Mouse (Mus musculus) hindbrain, embryonic 10.5 days (tissue): ENCODE measurements around the gene Mpv17l2. TPM values are rescaled to one million over a fixed set of nuclear protein-coding genes. Genes with fewer than 3 reads are reported as not detected.

Experiments used
- DNase-seq: peaks from one replicate; pipeline ENCODE4 v3.0.0-alpha.2; 2017; ENCODE audit warnings: low spot score
- H3K27ac ChIP-seq: fragments of 300-500 bp; sonication (generic); 2 replicates; pipeline ENCODE4 v1.5.1; 2016; ENCODE audit warnings: mild to moderate bottlenecking, moderate library complexity
- H3K27me3 ChIP-seq: fragments of 300-500 bp; sonication (generic); 2 replicates; pipeline ENCODE4 v1.6.1; 2016; ENCODE audit warnings: mild to moderate bottlenecking; ENCODE audit not compliant: poor library complexity, insufficient read depth, severe bottlenecking
- H3K36me3 ChIP-seq: fragments of 300-500 bp; sonication (generic); 2 replicates; pipeline ENCODE4 v1.6.1; 2016; ENCODE audit warnings: mild to moderate bottlenecking, moderate library complexity
- H3K4me1 ChIP-seq: fragments of 300-500 bp; sonication (generic); replicated peaks from 2 replicates; pipeline ENCODE4 v1.6.1; 2016; ENCODE audit warnings: mild to moderate bottlenecking
- H3K4me3 ChIP-seq: fragments of 300-500 bp; sonication (generic); 2 replicates; pipeline ENCODE4 v1.5.1; 2016; ENCODE audit warnings: mild to moderate bottlenecking, moderate library complexity
- H3K9me3 ChIP-seq: fragments of 300-500 bp; sonication (generic); 2 replicates; pipeline ENCODE4 v1.6.1; 2016; ENCODE audit warnings: mild to moderate bottlenecking, moderate library complexity
- WGBS: fragments of 180-500 bp; shearing (Covaris S2); methylation state at CpG from one replicate; pipeline ENCODE4 v1.1.7; 2016; 5-methylcytosine and 5-hydroxymethylcytosine counted together
- polyA plus RNA-seq: library from polyadenylated mRNA; unstranded; fragments of >200 nt; fragmentation: Nextera tagmentation; extraction: Ambion mirVana; gene quantifications from 2 replicates; pipeline ENCODE4 v1.2.1, GENCODE M21; 2016

Mpv17l2 gene
- polyA plus RNA-seq, 1 experiment from 2014 or later, result 40.6 TPM

DNA sequence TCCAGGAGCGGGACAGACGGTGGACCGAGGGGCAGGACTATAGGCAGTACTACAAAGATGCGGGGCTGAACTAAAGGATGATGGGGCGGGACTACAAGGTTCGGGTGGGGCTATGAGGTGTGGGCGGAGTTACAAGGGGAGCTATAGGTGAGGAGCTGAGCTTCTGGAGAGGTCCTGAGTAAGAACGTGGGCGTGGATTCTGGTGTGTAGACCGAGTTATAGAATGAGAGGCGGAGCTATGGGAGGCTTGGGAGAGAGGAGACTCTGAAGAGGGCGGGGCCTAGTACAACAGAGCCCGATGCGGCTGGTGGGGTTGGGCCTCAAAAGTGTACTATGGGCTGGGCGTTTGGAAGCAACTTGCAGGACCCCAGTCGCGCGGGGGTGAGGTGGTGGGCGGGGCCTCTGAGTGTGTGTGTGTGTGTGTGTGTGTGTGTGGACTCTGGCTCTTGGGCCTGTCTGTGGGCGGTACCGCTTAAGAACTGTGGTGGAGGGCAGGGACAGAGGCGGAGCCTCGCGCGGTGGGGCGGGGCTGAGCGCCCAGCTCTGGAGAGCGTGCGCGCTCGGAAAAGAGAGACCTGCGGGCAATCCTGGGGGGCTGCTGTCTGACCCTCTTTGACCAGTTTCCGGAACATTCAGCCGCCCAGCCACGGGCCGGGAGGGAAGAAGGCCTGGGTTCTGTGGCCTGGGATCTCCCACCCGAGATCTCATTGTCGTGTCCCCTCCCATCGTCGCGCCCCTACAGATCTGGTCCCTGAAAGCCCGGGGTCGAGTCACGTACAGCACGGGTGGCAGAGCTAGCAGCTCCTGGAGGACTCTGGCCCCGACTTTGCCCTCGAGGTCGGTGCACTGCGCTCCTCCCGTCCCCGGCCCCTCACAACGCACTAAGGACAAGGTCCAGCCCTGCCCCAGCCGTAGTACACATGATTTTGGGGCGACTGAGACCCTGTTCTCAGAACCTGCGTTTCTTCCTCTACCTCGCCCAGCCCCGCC, 36.6 kb upstream of the Mpv17l2 start:
- peak; percentile 94 for DNase-seq
- Histone ChIP-seq H3K9me3 (no peaks in the 10 kb centered on the region), H3K4me1 (peaks cover 60% of the 10 kb centered on the region), H3K4me3 (peak overlapping the region; percentile 69), H3K27ac (peak overlapping the region; percentile 87), H3K27me3 (peaks cover 84% of the 10 kb centered on the region), H3K36me3 (no peaks in the 10 kb centered on the region)
- WGBS, result 1% methylated on average over 57 of the region's 57 CpGs

DNA sequence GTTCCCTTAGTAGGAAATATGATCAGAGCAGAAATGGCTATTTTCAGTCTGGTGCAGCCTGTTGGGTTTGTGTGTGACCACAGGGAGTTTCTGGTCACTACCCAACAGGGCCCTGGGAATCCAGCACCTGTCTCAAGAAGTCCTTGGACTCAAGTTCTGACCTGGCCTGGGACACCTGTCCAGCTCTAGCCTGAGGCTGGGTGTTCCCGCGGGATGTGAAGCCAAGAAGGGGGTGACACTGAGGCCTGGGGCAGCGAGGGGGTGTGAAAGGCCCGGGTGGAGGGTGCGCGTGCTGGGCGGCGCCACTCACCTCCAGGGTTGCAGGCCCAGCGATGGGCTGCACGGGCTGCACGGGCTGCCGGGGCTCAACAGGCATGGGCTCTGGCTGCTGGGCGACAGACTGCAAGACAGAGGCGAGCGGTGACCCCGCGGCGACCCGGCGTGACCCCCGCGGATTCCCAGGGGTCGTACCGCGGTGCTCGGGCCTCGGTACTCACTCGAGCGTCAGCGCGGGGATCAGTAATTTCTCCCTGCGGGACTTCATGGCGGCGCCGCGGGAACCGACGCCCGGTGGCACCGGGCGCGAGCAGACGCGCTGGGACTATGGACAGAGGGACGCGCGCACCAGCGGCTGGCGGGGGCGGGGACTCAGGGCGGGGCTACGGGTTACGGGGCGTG, 35.8 kb upstream of the Mpv17l2 start:
- Histone ChIP-seq H3K36me3 (no peaks in the 10 kb centered on the region), H3K9me3 (no peaks in the 10 kb centered on the region), H3K4me3 (peak overlapping the region; percentile 69), H3K4me1 (peaks cover 68% of the 10 kb centered on the region), H3K27ac (peak overlapping the region; percentile 87), H3K27me3 (peaks cover 75% of the 10 kb centered on the region)
- WGBS, result 2% methylated on average over 54 of the region's 54 CpGs
- no peak for DNase-seq

DNA sequence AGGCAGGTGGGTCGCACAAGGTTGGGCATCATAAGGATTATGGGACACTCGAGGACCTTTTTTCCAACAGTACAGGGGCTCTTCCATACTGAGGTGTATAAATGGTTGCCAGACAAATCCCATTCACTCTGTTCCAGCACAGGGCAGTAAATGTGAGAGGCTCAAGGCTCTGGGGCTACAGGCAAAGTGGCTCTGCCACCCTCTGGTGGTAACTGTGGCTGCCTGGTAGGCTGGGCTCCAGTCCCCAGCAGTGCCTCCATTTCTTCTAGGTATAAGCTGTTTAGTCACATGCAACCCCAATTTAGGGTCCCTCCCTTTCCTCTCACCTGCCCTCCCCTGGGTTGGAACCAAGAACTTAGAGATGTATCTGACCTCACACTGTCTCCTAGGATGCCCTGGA, 34.6 kb upstream of the Mpv17l2 start:
- DNase-seq, result no peak
- WGBS, result 87% methylated on average over 2 of the region's 2 CpGs
- Histone ChIP-seq H3K4me1 (peaks cover 71% of the 10 kb centered on the region), H3K9me3 (no peaks in the 10 kb centered on the region), H3K27me3 (peaks cover 73% of the 10 kb centered on the region), H3K36me3 (no peaks in the 10 kb centered on the region), H3K4me3 (no peak overlapping the region), H3K27ac (no peak overlapping the region)

DNA sequence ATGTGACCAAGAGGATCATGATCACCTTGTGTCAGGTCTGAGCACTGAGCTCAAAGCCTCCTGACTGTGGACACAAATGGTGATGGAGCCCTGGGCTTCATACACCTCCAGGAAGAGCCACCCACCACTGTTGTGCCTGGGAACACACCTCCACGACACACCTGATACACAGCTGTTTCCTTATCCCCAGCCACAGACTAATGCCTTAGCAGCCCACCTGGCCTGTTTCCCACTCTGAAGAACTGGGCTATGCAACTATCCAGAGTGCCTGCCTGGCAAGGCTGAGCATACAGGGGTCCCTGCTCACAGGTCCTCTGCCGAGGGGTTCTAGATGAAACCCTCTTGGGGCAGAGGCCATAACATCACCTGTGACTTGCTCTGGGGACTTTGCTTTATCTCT, 33.5 kb upstream of the Mpv17l2 start:
- peaks cover 7% of the 10 kb centered on the region for H3K36me3 ChIP-seq
- H3K4me1 ChIP-seq, result peaks cover 79% of the 10 kb centered on the region
- DNase-seq, result no peak
- 89% methylated on average over 2 of the region's 2 CpGs for WGBS
- H3K27me3 ChIP-seq, result peaks cover 72% of the 10 kb centered on the region
- no peaks in the 10 kb centered on the region for H3K9me3 ChIP-seq
- no peak overlapping the region for H3K4me3 ChIP-seq
- H3K27ac ChIP-seq, result no peak overlapping the region

DNA sequence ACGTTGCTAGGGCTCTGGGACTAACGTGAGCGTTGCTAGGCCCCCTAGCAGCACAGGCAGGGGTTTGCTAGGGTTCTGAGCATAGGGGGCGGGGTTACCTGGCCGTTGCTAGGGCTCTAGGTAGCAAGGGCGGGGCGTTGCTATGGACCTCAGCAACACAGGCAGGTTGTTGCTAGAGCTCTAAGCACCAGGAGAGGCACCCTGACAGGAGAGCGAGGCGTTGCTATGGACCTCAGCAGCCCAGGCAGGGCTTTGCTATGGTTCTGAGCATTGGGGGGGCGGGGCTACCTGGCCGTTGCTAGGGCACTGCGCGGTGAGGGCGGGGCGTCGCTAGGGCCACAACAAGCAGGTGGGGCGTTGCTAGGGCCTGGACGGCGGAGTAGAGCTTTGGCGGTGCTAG, 32.0 kb upstream of the Mpv17l2 start:
- WGBS, result 0% methylated on average over 20 of the region's 20 CpGs
- H3K9me3 ChIP-seq, result no peaks in the 10 kb centered on the region
- H3K36me3 ChIP-seq, result peaks cover 22% of the 10 kb centered on the region
- peak overlapping the region; percentile 74 for H3K4me3 ChIP-seq
- DNase-seq, result no peak
- H3K4me1 ChIP-seq, result peaks cover 87% of the 10 kb centered on the region
- peaks cover 71% of the 10 kb centered on the region for H3K27me3 ChIP-seq
- H3K27ac ChIP-seq, result peak overlapping the region; percentile 95

DNA sequence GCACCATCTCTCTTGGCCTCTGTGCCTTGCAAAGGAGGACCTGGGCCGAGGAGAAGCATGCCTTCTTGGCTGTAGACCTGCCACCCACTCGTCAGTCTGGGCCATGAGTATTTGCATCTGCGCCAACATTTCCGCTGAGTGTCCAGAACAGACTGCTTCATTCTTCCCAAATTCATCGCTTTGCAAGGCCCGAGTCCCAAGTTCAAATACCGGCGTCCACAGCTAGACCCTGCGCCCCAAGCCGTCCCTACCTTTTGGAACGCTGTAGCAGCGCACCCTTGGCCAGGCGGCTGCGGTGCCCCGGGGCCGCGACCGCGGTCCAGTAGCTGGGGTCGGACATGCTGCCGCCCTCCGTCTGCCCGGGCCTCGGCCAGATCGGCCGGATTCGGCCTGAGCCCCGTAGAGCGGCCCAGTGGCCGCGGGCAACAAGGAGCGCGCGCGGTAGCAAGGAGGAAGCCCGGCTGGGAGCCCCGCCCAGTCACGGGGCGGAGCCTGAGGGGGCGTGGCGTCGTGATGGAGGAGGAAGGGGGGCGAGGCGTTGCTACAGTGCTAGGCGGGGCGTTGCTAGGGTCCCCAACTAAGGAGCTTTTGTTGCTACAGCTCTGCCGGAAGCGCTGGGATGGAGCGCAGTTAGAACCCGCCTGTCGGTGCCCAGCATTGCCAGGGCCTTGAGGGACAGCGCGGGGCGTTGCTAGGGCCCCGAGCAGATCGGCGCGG, 31.4 kb upstream of the Mpv17l2 start:
- Histone ChIP-seq H3K4me3 (peak overlapping the region; percentile 74), H3K9me3 (no peaks in the 10 kb centered on the region), H3K27ac (peak overlapping the region; percentile 95), H3K27me3 (peaks cover 75% of the 10 kb centered on the region), H3K4me1 (peaks cover 87% of the 10 kb centered on the region), H3K36me3 (peaks cover 27% of the 10 kb centered on the region)
- peak; percentile 98 for DNase-seq
- 5% methylated on average over 58 of the region's 58 CpGs for WGBS

DNA sequence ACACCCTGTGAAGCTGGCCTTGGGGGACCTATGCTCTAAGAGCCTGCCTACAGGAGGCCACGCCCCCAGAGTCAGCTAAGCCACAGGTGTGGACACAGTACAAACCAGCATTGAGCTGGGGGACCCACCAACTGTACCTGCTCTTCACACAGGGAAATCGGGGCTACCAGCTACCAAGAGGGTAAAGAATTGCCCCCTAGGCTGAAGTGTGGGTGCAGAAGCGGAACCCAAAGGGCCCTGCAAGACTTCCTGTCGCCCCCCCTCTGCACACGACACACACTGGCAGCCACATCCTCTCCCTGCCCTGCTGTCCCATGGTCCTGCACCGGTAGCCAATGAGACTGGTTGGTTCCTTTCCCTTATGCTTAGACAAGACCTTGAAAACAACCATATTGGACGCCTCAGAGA, 30.6 kb upstream of the Mpv17l2 start:
- H3K9me3 ChIP-seq, result no peaks in the 10 kb centered on the region
- peak overlapping the region; percentile 74 for H3K4me3 ChIP-seq

DNA sequence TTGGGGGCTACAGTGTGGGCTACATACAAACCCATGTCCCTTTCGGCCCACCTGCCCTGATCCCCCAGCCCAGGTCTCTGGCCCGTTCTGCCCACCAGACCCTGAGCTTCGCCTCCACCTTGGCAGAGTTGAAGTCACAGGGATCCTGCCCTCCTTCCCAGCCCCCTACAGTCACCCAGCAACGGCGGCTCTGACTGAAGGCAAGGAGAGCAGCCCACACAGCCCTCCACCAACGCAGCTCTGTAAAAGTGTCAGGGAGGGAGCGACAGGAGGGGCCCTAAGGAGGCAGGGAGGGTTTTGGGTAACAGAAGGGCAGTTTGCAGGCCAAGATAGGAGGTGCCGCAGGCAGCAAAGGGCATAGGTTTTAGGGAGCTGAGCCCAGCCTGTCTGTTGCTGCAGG, 30.1 kb upstream of the Mpv17l2 start:
- H3K27ac ChIP-seq, result peak overlapping the region; percentile 53; the same call in 1 of the 2 replicates
- no peaks in the 10 kb centered on the region for H3K9me3 ChIP-seq
- peaks cover 40% of the 10 kb centered on the region for H3K36me3 ChIP-seq
- WGBS, result 65% methylated on average over 8 of the region's 8 CpGs
- peaks cover 73% of the 10 kb centered on the region for H3K27me3 ChIP-seq
- H3K4me1 ChIP-seq, result peaks cover 76% of the 10 kb centered on the region
- peak overlapping the region; percentile 74; the same call in 1 of the 2 replicates for H3K4me3 ChIP-seq
- DNase-seq, result no peak

More for the DNA sequence above, 30.6 kb upstream of the Mpv17l2 start:
- Histone ChIP-seq H3K27ac (peak overlapping the region; percentile 53; the same call in 1 of the 2 replicates), H3K27me3 (peaks cover 75% of the 10 kb centered on the region), H3K4me1 (peaks cover 79% of the 10 kb centered on the region), H3K36me3 (peaks cover 36% of the 10 kb centered on the region)
- DNase-seq, result no peak
- WGBS, result 79% methylated on average over 7 of the region's 7 CpGs

DNA sequence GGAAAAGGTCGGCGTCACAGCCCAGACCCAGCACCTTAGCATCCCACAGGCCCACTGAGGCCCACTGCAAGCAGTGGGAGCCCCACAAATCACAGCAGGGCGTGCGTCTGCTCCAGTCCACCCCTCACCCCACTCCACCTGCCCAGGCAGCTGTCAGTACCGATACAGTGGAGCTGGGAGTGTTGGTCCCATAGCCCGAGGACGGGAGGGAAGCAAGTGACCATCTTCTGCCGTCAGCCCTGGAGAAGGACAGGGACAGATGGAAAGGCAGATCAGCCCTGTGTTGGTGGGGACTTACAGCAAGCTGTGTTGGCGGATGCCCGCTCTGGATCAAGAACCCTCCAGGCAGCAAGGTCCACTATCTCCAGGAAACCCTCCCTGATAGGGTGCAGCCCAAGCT, 28.3 kb upstream of the Mpv17l2 start:
- WGBS, result 78% methylated on average over 10 of the region's 10 CpGs

DNA sequence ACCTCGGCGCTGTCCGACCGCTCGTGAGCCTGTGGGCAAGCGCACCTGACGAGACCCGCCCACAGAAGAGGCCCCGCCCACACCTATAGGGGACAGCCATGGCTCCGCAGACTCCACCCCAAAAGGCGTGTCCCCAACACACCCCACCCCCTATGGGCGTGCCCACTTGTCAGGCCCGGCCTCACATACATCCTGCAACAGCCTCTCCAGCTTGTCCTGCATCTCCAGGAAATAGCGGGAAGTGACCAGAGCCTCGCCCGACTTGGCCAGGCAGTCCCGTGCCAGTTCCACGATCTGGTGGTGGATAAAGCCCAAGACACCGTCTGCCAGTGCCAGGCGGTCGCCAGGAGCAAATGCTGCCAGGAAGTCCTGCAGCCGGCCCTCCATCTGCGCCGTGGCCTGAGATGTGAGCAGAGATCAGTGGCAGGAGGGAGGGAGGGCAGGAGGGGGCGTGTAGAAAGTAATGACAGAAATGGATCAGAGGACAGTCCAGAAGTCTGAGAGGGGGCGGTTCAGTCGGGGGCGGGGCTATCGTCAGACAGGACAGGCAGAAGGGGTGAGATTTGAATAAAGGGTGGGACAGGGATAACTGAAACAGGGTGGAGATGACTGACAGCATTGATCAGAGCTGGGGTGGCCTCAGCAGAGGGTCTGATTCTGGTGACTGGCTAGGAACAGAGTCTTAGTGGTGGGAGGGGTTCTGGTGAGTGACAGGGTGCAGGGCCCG, 27.4 kb upstream of the Mpv17l2 start:
- H3K27me3 ChIP-seq, result peaks cover 46% of the 10 kb centered on the region
- 14% methylated on average over 30 of the region's 30 CpGs for WGBS
- peak overlapping the region; percentile 20; the same call in 1 of the 2 replicates for H3K27ac ChIP-seq
- DNase-seq, result peak; percentile 82
- H3K4me3 ChIP-seq, result peak overlapping the region; percentile 43
- peaks cover 68% of the 10 kb centered on the region for H3K36me3 ChIP-seq
- peaks cover 57% of the 10 kb centered on the region for H3K4me1 ChIP-seq
- no peaks in the 10 kb centered on the region for H3K9me3 ChIP-seq

More for the DNA sequence above, 28.3 kb upstream of the Mpv17l2 start:
- peaks cover 65% of the 10 kb centered on the region for H3K4me1 ChIP-seq
- DNase-seq, result no peak
- H3K27me3 ChIP-seq, result peaks cover 56% of the 10 kb centered on the region
- 0 out of 2 replicates have a peak overlapping the region, but pooled peaks have one; percentile 0 for H3K4me3 ChIP-seq
- 0 out of 2 replicates have a peak overlapping the region, but pooled peaks have one; percentile 2 for H3K27ac ChIP-seq
- H3K9me3 ChIP-seq, result no peaks in the 10 kb centered on the region
- H3K36me3 ChIP-seq, result peaks cover 58% of the 10 kb centered on the region

DNA sequence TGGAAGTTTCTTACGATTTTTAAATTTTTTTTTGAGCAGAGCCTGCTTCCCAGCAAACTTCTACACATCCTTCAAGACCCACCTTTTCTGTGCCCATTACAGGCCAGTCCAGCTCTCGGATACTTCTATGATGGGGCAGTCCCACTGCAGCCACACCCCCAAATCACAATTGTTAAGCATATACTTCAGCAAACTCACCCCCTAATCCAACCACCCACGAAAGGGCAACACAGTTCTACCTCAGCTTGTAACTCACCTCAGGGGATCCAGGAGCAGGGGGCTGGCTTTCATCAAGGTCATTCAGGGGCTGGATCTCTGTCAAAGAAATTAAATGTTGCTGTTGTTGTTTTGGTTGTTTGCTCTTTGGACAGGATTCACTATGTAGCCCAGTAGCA, 26.3 kb upstream of the Mpv17l2 start:
- H3K9me3 ChIP-seq, result no peaks in the 10 kb centered on the region
- peak overlapping the region; percentile 43; the same call in 1 of the 2 replicates for H3K4me3 ChIP-seq
- peaks cover 78% of the 10 kb centered on the region for H3K36me3 ChIP-seq
- no peak for DNase-seq
- H3K27me3 ChIP-seq, result peaks cover 46% of the 10 kb centered on the region
- peaks cover 46% of the 10 kb centered on the region for H3K4me1 ChIP-seq
- 90% methylated on average over 3 of the region's 3 CpGs for WGBS
- H3K27ac ChIP-seq, result no peak overlapping the region
